Mouse (Mus musculus): ENCODE data around the gene Gm49711. TPM values are rescaled to one million over a fixed set of nuclear protein-coding genes. Genes with fewer than 3 reads are reported as not detected.

The Gm49711 gene
- total RNA-seq, 2 experiments from 2014 or later: not detected

GRCm38 (mm10) chr16:92115611-92116421, 57.7 kb downstream of the Gm49711 start:
- peak; percentile 62 to 63 for DNase-seq (ENCODE audit: low spot score in 2 of 2)
- no peak for TF ChIP-seq CTCF (conservative IDR thresholded peaks at IDR 0.05)
- Histone ChIP-seq H3K4me3 (peak overlapping the region; percentile 17; the same call in 1 of the 2 replicates), H3K27ac (peak overlapping the region; percentile 87)

- TF ChIP-seq CTCF (conservative IDR thresholded peaks at IDR 0.05): no peak
- H3K27ac ChIP-seq: peak overlapping the region; percentile 87; the same call in 1 of the 2 replicates
Measured at GRCm38 (mm10) chr16:92117337-92118209, 59.5 kb downstream of the Gm49711 start.

GRCm38 (mm10) chr16:92119013-92119515, 60.9 kb downstream of the Gm49711 start:
- TF ChIP-seq CTCF (conservative IDR thresholded peaks at IDR 0.05): no peak
- H3K4me3 ChIP-seq: no peak overlapping the region
- DNase-seq (ENCODE audit: low spot score in 2 of 2): no peak
- H3K27ac ChIP-seq: no peak overlapping the region

More at GRCm38 (mm10) chr16:92117337-92118209, 59.5 kb downstream of the Gm49711 start:
- DNase-seq (ENCODE audit: low spot score in 2 of 2): no peak
- H3K4me3 ChIP-seq: no peak overlapping the region

DNA sequence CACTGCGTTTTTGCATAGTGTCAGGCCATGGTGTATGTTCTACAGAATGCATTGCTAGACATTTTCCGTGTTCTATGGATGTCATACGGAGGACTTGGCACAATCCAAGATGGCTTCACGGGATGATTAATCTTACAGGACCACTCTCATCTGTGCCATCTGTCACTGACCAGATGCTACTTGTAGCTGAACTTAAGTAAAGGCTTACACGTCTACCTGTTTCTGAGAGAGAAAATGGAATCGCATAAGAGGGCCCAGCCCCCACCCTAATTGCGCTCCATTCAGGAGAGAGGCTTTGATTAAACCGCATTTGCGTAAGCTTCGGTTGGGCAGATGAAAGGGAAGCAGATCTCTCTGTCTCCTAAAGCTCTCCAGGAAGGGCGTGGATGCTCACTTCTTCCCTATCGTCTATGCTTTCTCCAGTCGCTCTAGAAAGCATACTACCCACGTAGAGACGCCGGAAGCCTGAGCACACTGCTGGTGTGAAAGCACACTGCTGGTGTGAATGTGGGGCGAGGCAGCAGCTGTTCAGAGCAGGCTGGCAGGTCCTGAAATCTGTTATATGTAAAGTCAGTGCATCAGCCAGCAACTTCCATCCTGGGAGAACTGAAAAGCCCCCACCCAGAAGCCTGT, 62.9 kb downstream of the Gm49711 start:
- no peak for TF ChIP-seq CTCF (conservative IDR thresholded peaks at IDR 0.05)
- Histone ChIP-seq H3K4me3 (no peak overlapping the region), H3K27ac (no peak overlapping the region)
- no peak for DNase-seq (ENCODE audit: low spot score in 2 of 2)

DNA sequence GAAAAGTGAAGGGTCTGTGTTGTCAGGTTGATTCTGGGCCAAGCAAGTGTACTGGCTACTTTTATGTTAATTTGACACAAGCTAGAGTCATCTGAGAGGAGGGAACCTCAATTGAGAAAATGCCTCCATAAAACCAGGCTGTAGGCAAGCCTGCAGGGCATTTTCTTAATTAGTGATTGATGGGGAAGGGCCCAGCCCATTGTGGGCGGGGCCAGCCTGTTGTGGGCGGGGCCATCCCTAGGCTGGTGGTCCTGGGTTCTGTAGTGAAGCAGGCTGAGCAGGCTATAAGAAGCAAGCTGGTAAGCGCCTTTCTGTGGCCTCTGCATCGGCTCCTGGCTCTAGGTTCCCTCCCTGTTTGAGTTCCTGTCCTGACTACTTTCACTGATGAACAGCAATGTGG, 69.1 kb downstream of the Gm49711 start:
- DNase-seq (ENCODE audit: low spot score in 2 of 2): no peak
- H3K27ac ChIP-seq: no peak overlapping the region
- no peak for TF ChIP-seq CTCF (conservative IDR thresholded peaks at IDR 0.05)
- H3K4me3 ChIP-seq: no peak overlapping the region

DNA sequence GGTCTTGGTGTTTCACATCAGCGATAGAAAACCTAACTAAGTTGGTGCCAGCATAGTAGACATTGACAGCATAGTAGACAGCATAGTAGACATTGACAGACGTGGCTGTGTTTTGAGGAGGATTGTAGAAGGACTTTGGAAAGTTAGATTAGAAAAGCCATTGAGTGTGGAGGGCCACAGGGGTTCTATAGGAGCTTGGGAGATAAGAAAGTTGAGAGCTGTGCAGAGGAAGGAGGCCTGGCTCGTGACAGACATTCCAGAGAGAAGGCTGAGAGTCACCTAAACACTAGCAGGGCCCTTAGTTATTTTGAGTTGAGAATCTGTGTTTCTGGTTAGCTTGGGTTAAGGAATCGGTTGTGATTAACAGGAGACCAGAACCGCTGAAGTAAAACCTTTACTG, 69.5 kb downstream of the Gm49711 start:
- no peak for DNase-seq (ENCODE audit: low spot score in 2 of 2)
- H3K27ac ChIP-seq: no peak overlapping the region
- H3K4me3 ChIP-seq: no peak overlapping the region
- TF ChIP-seq CTCF (conservative IDR thresholded peaks at IDR 0.05): no peak

DNA sequence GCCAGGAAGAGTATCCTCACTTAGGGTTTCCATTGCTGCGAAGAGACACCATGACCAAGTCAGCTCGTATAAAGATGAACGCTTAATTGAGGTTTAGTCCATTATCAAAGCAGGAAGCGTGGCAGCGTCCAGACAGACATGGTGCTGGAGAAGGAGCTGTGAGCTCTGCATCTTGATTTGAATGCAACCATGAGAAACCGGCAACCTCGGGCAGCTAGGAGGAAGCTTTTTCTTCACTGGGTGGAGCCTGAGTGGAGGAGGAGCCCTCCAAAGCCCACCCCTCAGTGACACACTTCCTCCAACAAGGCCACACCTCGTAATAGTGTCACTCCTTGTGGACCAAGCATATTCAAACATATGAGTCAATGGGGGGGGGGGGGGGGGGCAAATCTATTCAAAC, 71.7 kb downstream of the Gm49711 start:
- no peak overlapping the region for H3K27ac ChIP-seq
- TF ChIP-seq CTCF (conservative IDR thresholded peaks at IDR 0.05): no peak
- no peak for DNase-seq (ENCODE audit: low spot score in 2 of 2)
- no peak overlapping the region for H3K4me3 ChIP-seq

GRCm38 (mm10) chr16:92132511-92132910, 74.4 kb downstream of the Gm49711 start:
- DNase-seq (ENCODE audit: low spot score in 2 of 2): no peak
- Histone ChIP-seq H3K27ac (no peak overlapping the region), H3K4me3 (no peak overlapping the region)
- TF ChIP-seq CTCF (conservative IDR thresholded peaks at IDR 0.05): no peak

GRCm38 (mm10) chr16:92134148-92134764, 76.1 kb downstream of the Gm49711 start:
- DNase-seq (ENCODE audit: low spot score in 2 of 2): no peak
- Histone ChIP-seq H3K27ac (no peak overlapping the region), H3K4me3 (no peak overlapping the region)
- no peak for TF ChIP-seq CTCF (conservative IDR thresholded peaks at IDR 0.05)

- DNase-seq (ENCODE audit: low spot score in 2 of 2): no peak
- no peak overlapping the region for H3K4me3 ChIP-seq
- no peak overlapping the region for H3K27ac ChIP-seq
- no peak for TF ChIP-seq CTCF (conservative IDR thresholded peaks at IDR 0.05)
Measured at GRCm38 (mm10) chr16:92136275-92136674, 78.2 kb downstream of the Gm49711 start.

GRCm38 (mm10) chr16:92139386-92140261, 81.5 kb downstream of the Gm49711 start:
- Histone ChIP-seq H3K4me3 (no peak overlapping the region), H3K27ac (peak overlapping the region; percentile 51)
- TF ChIP-seq CTCF (conservative IDR thresholded peaks at IDR 0.05): no peak
- no peak for DNase-seq (ENCODE audit: low spot score in 2 of 2)
